ENCODE assay signal across 8 mouse cellular contexts in the genomic region with DNA sequence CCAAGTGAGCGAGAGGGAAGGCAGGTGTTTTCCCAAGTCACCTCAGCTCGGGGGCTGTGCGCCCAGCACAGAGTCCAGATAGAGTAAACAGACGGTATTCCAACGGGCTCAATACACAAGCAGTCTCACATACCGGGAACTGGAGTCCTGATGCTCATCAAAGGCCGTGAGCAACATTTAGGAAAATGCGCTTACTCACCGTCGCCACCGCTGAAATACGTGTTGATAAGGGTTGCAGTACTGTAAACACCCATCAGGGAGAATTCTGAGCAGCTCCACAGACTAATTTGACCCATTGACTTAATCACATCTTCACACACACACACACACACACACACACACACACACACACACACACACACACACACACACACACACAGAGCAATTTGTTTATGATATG. TPM values are rescaled to one million over a fixed set of nuclear protein-coding genes. Genes with fewer than 3 reads are reported as not detected.
A peak's percentile ranks its signal among the peaks of the same experiment; 100 is the strongest.
DNase-seq lines count a peak whose midpoint lies in the region; ATAC-seq and TF ChIP-seq lines count a peak whose summit lies in the region.

No protein-coding gene starts in this region.

- DNase-seq in heart, adult 8-10 months (ENCODE audit: low spot score), result no peak
- DNase-seq in G1E (ENCODE audit: low spot score), result peak; percentile 34
- no peak for DNase-seq in urinary bladder, postnatal 14 days (ENCODE audit: low spot score)
- DNase-seq in adrenal gland, postnatal 10 days, result no peak

- no peak for TF ChIP-seq CTCF in G1E (IDR thresholded peaks at IDR 0.05; ENCODE audit: low read depth, low read length)
- no peak; the same call in 1 of the 2 replicates for TF ChIP-seq CTCF in intestine, postnatal 0 days (IDR thresholded peaks at IDR 0.05; ENCODE audit: low read depth)

- 22% methylated on average over 12 of the region's 12 CpGs for WGBS in heart, embryonic 16.5 days
- WGBS in embryonic facial prominence, embryonic 12.5 days, result 31% methylated on average over 12 of the region's 12 CpGs
- WGBS in intestine, postnatal 0 days, result 15% methylated on average over 12 of the region's 12 CpGs
- WGBS in neural tube, embryonic 12.5 days, result 45% methylated on average over 12 of the region's 12 CpGs

- no peaks in the 10 kb centered on the region; the same call in 1 of the 2 replicates for H3K9me3 ChIP-seq in heart, embryonic 16.5 days (replicated peaks; ENCODE audit: control insufficient read depth, low read length)
- no peaks in the 10 kb centered on the region for H3K9me3 ChIP-seq in G1E (replicated peaks)
- H3K9me3 ChIP-seq in embryonic facial prominence, embryonic 12.5 days, result no peaks in the 10 kb centered on the region
- no peaks in the 10 kb centered on the region for H3K9me3 ChIP-seq in intestine, postnatal 0 days (ENCODE audit: control insufficient read depth)
- H3K9me3 ChIP-seq in neural tube, embryonic 12.5 days, result no peaks in the 10 kb centered on the region

- H3K27ac ChIP-seq in heart, embryonic 16.5 days (ENCODE audit: low read length), result no peak overlapping the region
- H3K27ac ChIP-seq in embryonic facial prominence, embryonic 12.5 days, result no peak overlapping the region
- no peak overlapping the region for H3K27ac ChIP-seq in intestine, postnatal 0 days (ENCODE audit: low read depth, low read length)
- no peak overlapping the region for H3K27ac ChIP-seq in neural tube, embryonic 12.5 days

- no peaks in the 10 kb centered on the region for H3K36me3 ChIP-seq in heart, embryonic 16.5 days (ENCODE audit: control insufficient read depth, insufficient read depth)
- peaks cover 10% of the 10 kb centered on the region for H3K36me3 ChIP-seq in G1E (replicated peaks)
- H3K36me3 ChIP-seq in embryonic facial prominence, embryonic 12.5 days, result no peaks in the 10 kb centered on the region
- H3K36me3 ChIP-seq in intestine, postnatal 0 days (ENCODE audit: control insufficient read depth, insufficient read depth), result no peaks in the 10 kb centered on the region
- no peaks in the 10 kb centered on the region for H3K36me3 ChIP-seq in neural tube, embryonic 12.5 days

- no peak overlapping the region; the same call in 1 of the 2 replicates for H3K9ac ChIP-seq in heart, embryonic 16.5 days (ENCODE audit: low read length)
- peak overlapping the region; percentile 53; the same call in 1 of the 2 replicates for H3K9ac ChIP-seq in embryonic facial prominence, embryonic 12.5 days
- no peak overlapping the region for H3K9ac ChIP-seq in intestine, postnatal 0 days (ENCODE audit: low read depth, low read length)
- H3K9ac ChIP-seq in neural tube, embryonic 12.5 days, result no peak overlapping the region

- H3K27me3 ChIP-seq in heart, embryonic 16.5 days (ENCODE audit: control insufficient read depth, insufficient read depth, low read length), result no peaks in the 10 kb centered on the region
- no peaks in the 10 kb centered on the region for H3K27me3 ChIP-seq in G1E (ENCODE audit: insufficient read depth, low read length)
- H3K27me3 ChIP-seq in embryonic facial prominence, embryonic 12.5 days, result peaks cover 16% of the 10 kb centered on the region
- peaks cover 10% of the 10 kb centered on the region; the same call in 1 of the 2 replicates for H3K27me3 ChIP-seq in intestine, postnatal 0 days (replicated peaks; ENCODE audit: control insufficient read depth, insufficient read depth, low read length)
- peaks cover 10% of the 10 kb centered on the region for H3K27me3 ChIP-seq in neural tube, embryonic 12.5 days (replicated peaks)

- peaks cover 5% of the 10 kb centered on the region for H3K4me1 ChIP-seq in heart, embryonic 16.5 days (ENCODE audit: control insufficient read depth, insufficient read depth, low read length)
- H3K4me1 ChIP-seq in G1E (ENCODE audit: insufficient read depth, low read depth, low read length), result peaks cover 45% of the 10 kb centered on the region
- 0 out of 2 replicates have a peak, but pooled peaks cover 9% of the 10 kb centered on the region for H3K4me1 ChIP-seq in embryonic facial prominence, embryonic 12.5 days
- H3K4me1 ChIP-seq in intestine, postnatal 0 days (replicated peaks; ENCODE audit: control insufficient read depth, insufficient read depth, low read length), result 0 out of 2 replicates have a peak, but pooled peaks cover 7% of the 10 kb centered on the region
- peaks cover 10% of the 10 kb centered on the region; the same call in 1 of the 2 replicates for H3K4me1 ChIP-seq in neural tube, embryonic 12.5 days

- H3K4me3 ChIP-seq in heart, embryonic 16.5 days (ENCODE audit: low read length), result peak overlapping the region; percentile 64
- peak overlapping the region; percentile 73 for H3K4me3 ChIP-seq in G1E (ENCODE audit: low read depth, low read length)
- H3K4me3 ChIP-seq in embryonic facial prominence, embryonic 12.5 days, result peak overlapping the region; percentile 54
- peak overlapping the region; percentile 42 for H3K4me3 ChIP-seq in intestine, postnatal 0 days (ENCODE audit: low read depth, low read length)
- H3K4me3 ChIP-seq in neural tube, embryonic 12.5 days, result no peak overlapping the region

- ATAC-seq in heart, embryonic 16.5 days (replicated peaks; ENCODE audit: extremely low read depth, insufficient read depth, low FRiP score), result no peak; the same call in 1 of the 2 replicates
- peak; percentile 58 for ATAC-seq in G1E (ENCODE audit: extremely low read depth, insufficient number of reproducible peaks, low FRiP score, poor library complexity, severe bottlenecking)
- ATAC-seq in embryonic facial prominence, embryonic 12.5 days (ENCODE audit: insufficient number of reproducible peaks, insufficient read depth, low FRiP score, low TSS enrichment), result no peak
- ATAC-seq in intestine, postnatal 0 days, result 0 out of 2 replicates have a peak, but pooled peaks have one; percentile 23
- peak; percentile 37; the same call in 1 of the 2 replicates for ATAC-seq in neural tube, embryonic 12.5 days (ENCODE audit: low FRiP score, low read depth)

- H3K4me2 ChIP-seq in heart, embryonic 16.5 days (ENCODE audit: low read depth, low read length), result peak overlapping the region; percentile 98
- peak overlapping the region; percentile 98 for H3K4me2 ChIP-seq in embryonic facial prominence, embryonic 12.5 days (replicated peaks)
- peak overlapping the region; percentile 90 for H3K4me2 ChIP-seq in intestine, postnatal 0 days (replicated peaks; ENCODE audit: low read depth)
- peak overlapping the region; percentile 97 for H3K4me2 ChIP-seq in neural tube, embryonic 12.5 days (replicated peaks)

RNA-seq across cellular contexts. Expression of a gene that starts 0.7 kb away (rescaled TPM):
- 0.11 and 0.26 TPM in 2 replicates for polyA plus RNA-seq in heart, embryonic 16.5 days (2015; fragmentation: Nextera tagmentation; extraction: Ambion mirVana)
- total RNA-seq in heart, adult 8-10 months (2022), result not detected
- 26.2 and 36.0 TPM in 2 replicates for total RNA-seq in G1E (2014; fragmentation: Nextera tagmentation)
- 7.7 and 9.1 TPM in 2 replicates for total RNA-seq in G1E (2017)
- polyA plus RNA-seq in G1E (2012), result 5.0 and 5.6 TPM in 2 replicates
- 0.29 and 0.32 TPM in 2 replicates for polyA plus RNA-seq in embryonic facial prominence, embryonic 12.5 days (2016; fragmentation: Nextera tagmentation; extraction: Ambion mirVana)
- polyA plus RNA-seq in intestine, postnatal 0 days (2015; fragmentation: Nextera tagmentation; extraction: Ambion mirVana), result 0.12 TPM in 1 of 2 replicates, not detected in the other
- 0.27 and 0.28 TPM in 2 replicates for polyA plus RNA-seq in neural tube, embryonic 12.5 days (2016; fragmentation: Nextera tagmentation; extraction: Ambion mirVana)
- total RNA-seq in adrenal gland, postnatal 10 days (2021), result under 1 TPM; 0.15 to 0.39 TPM

Comparison
In these comparisons a context has a peak if more than half of its experiments do, and no peak if none do; other contexts are left out.
1. ATAC-seq: peak in G1E (single experiment), intestine, postnatal 0 days (single experiment) and neural tube, embryonic 12.5 days (single experiment); none in heart, embryonic 16.5 days (single experiment) and embryonic facial prominence, embryonic 12.5 days (single experiment).
2. Peak in every context shown above with its lines, with median percentiles within 50 percentile points of each other: H3K4me2 ChIP-seq.